Mouse (Mus musculus): Measurements from ENCODE around the gene Gm10065. TPM values are rescaled to one million over a fixed set of nuclear protein-coding genes. Genes with fewer than 3 reads are reported as not detected.

Gm10065 gene
- total RNA-seq, 2 experiments from 2014 or later: not detected

Small RNAs within 50 kb of the gene (microRNA-seq; reads per million reads assigned to microRNA genes)
- 0 reads per million in 2 experiments for gene Mir1896

Other genes with a start within 250 kb of the Gm10065 start
- not detected for gene Gpx5, start 186.7 kb downstream of the Gm10065 start, total RNA-seq (2021)
- not detected for gene Gpx6, start 167.3 kb downstream of the Gm10065 start, total RNA-seq (2021)
- gene Olfr1367, start 132.5 kb downstream of the Gm10065 start, total RNA-seq (2021): not detected
- 1 to 10 TPM; 6.6 to 7.5 TPM for gene Zscan12, start 116.6 kb downstream of the Gm10065 start, total RNA-seq (2021)
- gene Zkscan3, start 76.7 kb downstream of the Gm10065 start, total RNA-seq (2021): 10 to 100 TPM; 37.9 to 43.5 TPM
- gene Pgbd1, start 38.4 kb downstream of the Gm10065 start, total RNA-seq (2021): under 1 TPM; 0.61 to 0.71 TPM
- 10 to 100 TPM; 17.7 to 19.1 TPM for gene Zscan26, start 25.7 kb downstream of the Gm10065 start, total RNA-seq (2021)
- under 1 TPM; 0.47 to 0.91 TPM for gene Nkapl, start 10.9 kb downstream of the Gm10065 start, total RNA-seq (2021)
- 1 to 10 TPM; 1.1 to 1.4 TPM for gene Zkscan4, start 534 bp downstream of the Gm10065 start, total RNA-seq (2021)
- 10 to 100 TPM; 21.1 to 21.9 TPM for gene AK157302, start 15.8 kb upstream of the Gm10065 start, total RNA-seq (2021)
- gene Gm11273, start 22.0 kb upstream of the Gm10065 start, total RNA-seq (2021): 100 to 1,000 TPM; 183 to 189 TPM
- 10 to 100 TPM; 15.1 to 16.5 TPM for gene Zkscan8, start 51.7 kb upstream of the Gm10065 start, total RNA-seq (2021)
- not detected for gene Olfr1366, start 63.4 kb upstream of the Gm10065 start, total RNA-seq (2021)
- gene Olfr1535, start 80.5 kb upstream of the Gm10065 start, total RNA-seq (2021): not detected
- gene Olfr1364, start 102.3 kb upstream of the Gm10065 start, total RNA-seq (2021): not detected
- gene Olfr1362, start 134.6 kb upstream of the Gm10065 start, total RNA-seq (2021): not detected
- not detected for gene Olfr11, start 163.1 kb upstream of the Gm10065 start, total RNA-seq (2021)
- not detected for gene Olfr1361, start 183.9 kb upstream of the Gm10065 start, total RNA-seq (2021)
- gene Olfr1360, start 198.0 kb upstream of the Gm10065 start, total RNA-seq (2021): not detected
- not detected for gene Olfr1359, start 218.7 kb upstream of the Gm10065 start, total RNA-seq (2021)
- 100 to 1,000 TPM; 413 to 441 TPM for gene Hist1h2bl, start 236.7 kb upstream of the Gm10065 start, total RNA-seq (2021)
- 100 to 1,000 TPM; 376 to 467 TPM for gene Hist1h2ai, start 237.0 kb upstream of the Gm10065 start, total RNA-seq (2021)
- gene Hist1h3h, start 238.2 kb upstream of the Gm10065 start, total RNA-seq (2021): 100 to 1,000 TPM; 719 to 727 TPM
- 100 to 1,000 TPM; 135 to 139 TPM for gene Hist1h2bm, start 242.6 kb upstream of the Gm10065 start, total RNA-seq (2021)